Mouse (Mus musculus) heart, embryonic 15.5 days (tissue): Measurements from ENCODE around the gene Rln1. TPM values are rescaled to one million over a fixed set of nuclear protein-coding genes. Genes with fewer than 3 reads are reported as not detected.

Experiments used
- ATAC-seq: fragments of 200-750 bp; cut with Nextera tagmentation; replicated peaks from 2 replicates; pipeline ENCODE4 v1.8.0; 2017; ENCODE audit warnings: low read depth, moderate TSS enrichment; ENCODE audit not compliant: insufficient number of reproducible peaks, insufficient read depth, low FRiP score
- H3K27ac ChIP-seq: fragments of 300-500 bp; sonication (generic); 2 replicates; pipeline ENCODE4 v1.5.1; 2015; ENCODE audit warnings: mild to moderate bottlenecking, inconsistent platforms
- H3K27me3 ChIP-seq: fragments of 300-500 bp; sonication (generic); 2 replicates; pipeline ENCODE4 v1.6.1; 2015; ENCODE audit warnings: inconsistent platforms
- H3K36me3 ChIP-seq: fragments of 300-500 bp; sonication (generic); 2 replicates; pipeline ENCODE4 v1.6.1; 2015; ENCODE audit warnings: mild to moderate bottlenecking, inconsistent platforms
- H3K4me1 ChIP-seq: fragments of 300-500 bp; sonication (generic); replicated peaks from 2 replicates; pipeline ENCODE4 v1.6.1; 2015; ENCODE audit warnings: inconsistent platforms
- H3K4me2 ChIP-seq: fragments of 300-500 bp; sonication (generic); 2 replicates; pipeline ENCODE4 v1.6.1; 2015; ENCODE audit warnings: inconsistent platforms, mild to moderate bottlenecking, moderate library complexity
- H3K4me3 ChIP-seq: fragments of 300-500 bp; sonication (generic); 2 replicates; pipeline ENCODE4 v1.5.1; 2015; ENCODE audit warnings: mild to moderate bottlenecking, inconsistent platforms
- H3K9ac ChIP-seq: fragments of 300-500 bp; sonication (generic); 2 replicates; pipeline ENCODE4 v1.6.1; 2015; ENCODE audit warnings: mild to moderate bottlenecking, inconsistent platforms
- H3K9me3 ChIP-seq: fragments of 300-500 bp; sonication (generic); replicated peaks from 2 replicates; pipeline ENCODE4 v1.6.1; 2016; ENCODE audit warnings: inconsistent platforms
- whole genome bisulfite sequencing: fragments of 180-500 bp; shearing (Covaris S2); methylation state at CpG from one replicate; pipeline ENCODE4 v1.1.7; 2015; ENCODE audit warnings: mixed read lengths; 5-methylcytosine and 5-hydroxymethylcytosine counted together
- polyA plus RNA-seq: library from polyadenylated mRNA; unstranded; fragments of >200 nt; fragmentation: Nextera tagmentation; extraction: Ambion mirVana; gene quantifications from 2 replicates; pipeline ENCODE4 v1.2.1, GENCODE M21; 2015

Gene Rln1
- polyA plus RNA-seq, 1 experiment from 2014 or later, result 0.18 TPM

DNA sequence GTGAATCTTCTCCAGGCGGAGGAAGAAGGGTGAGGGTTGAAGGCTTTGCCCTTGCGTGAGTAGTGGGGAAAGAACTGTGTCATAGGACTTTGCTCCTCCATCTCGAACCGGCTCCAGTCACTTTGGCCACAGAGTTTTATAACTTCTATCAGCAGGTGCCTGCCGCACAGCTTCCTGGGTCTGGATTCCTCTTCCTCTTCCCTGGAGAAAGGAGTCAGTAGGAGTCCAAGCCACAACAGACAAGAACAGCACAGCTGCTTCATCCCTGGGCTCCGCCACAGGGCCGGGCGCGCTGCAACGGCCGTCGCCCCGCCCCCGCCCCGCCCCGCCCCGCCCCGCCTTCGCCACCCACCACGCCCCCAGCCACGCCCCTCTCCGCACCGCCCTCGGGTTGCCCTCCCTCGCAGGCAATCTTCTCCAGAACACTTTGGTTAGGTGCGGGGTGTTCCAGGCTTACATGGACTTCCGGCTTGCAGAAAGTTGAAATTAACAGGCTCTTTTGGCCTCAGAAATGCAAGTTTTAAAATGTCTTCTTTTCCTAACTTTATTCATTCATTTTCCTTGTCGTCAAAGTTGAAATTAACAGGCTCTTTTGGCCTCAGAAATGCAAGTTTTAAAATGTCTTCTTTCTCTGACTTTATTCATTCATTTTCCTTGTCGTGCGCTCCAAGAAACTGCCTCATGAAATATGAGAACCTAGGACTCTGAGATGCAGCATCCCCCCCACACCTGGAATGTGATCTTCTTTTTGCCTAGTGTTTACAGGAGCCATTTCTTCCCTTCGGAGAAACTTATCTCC, 9.2 kb downstream of the Rln1 start, which contains the start of gene Insl6:
TSS of gene Insl6 (minus strand) at position 304 of the 799 bp plus-strand sequence.
- WGBS, result 4% methylated on average over 24 of the region's 31 CpGs
- no peaks in the 10 kb centered on the region for H3K36me3 ChIP-seq
- H3K9ac ChIP-seq, result peak within 1 kb of the TSS; percentile 56
- no peak within 1 kb of the TSS for H3K27ac ChIP-seq
- H3K9me3 ChIP-seq, result no peaks in the 10 kb centered on the region
- H3K4me3 ChIP-seq, result peak within 1 kb of the TSS; percentile 50
- no peaks in the 10 kb centered on the region for H3K27me3 ChIP-seq
- peak within 1 kb of the TSS; percentile 80 for H3K4me2 ChIP-seq
- H3K4me1 ChIP-seq, result 0 out of 2 replicates have a peak, but pooled peaks cover 3% of the 10 kb centered on the region
- ATAC-seq, result peak; percentile 93

DNA sequence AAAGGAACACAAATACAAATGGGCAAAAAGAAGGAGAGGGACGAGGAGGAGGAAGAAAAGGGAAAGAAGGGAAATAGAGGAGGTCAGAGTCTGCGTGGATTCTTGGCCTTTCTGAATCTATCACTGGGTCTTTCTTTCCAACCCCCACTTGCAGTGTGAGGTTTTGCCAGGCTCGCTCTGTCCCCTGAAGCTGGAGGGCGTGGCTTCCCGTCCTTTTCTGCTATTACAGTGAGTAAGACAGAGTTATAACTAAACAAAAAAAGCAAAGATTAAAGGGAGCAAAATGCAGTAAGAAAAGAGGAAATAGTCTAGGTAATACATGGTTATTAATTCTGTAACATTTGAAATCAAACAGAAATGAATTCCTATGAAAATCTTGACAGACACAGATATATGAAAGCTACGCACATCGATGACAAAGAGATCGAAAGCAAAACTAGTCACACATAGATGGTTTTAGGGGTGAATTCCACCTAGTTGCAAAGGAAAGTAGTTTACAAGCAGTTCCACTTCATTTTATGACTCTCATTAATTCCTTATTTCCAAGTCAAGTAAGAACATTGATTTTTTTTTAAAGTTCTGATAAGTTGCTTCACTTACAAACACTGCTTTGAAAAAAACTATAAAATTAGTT, 10.9 kb downstream of the Rln1 start:
- no peak overlapping the region for H3K27ac ChIP-seq
- WGBS, result 68% methylated on average over 8 of the region's 8 CpGs
- no peak for ATAC-seq
- no peak overlapping the region for H3K4me3 ChIP-seq
- H3K36me3 ChIP-seq, result no peaks in the 10 kb centered on the region
- no peak overlapping the region for H3K4me2 ChIP-seq
- H3K9me3 ChIP-seq, result no peaks in the 10 kb centered on the region
- 0 out of 2 replicates have a peak, but pooled peaks cover 3% of the 10 kb centered on the region for H3K4me1 ChIP-seq
- no peaks in the 10 kb centered on the region for H3K27me3 ChIP-seq
- no peak overlapping the region for H3K9ac ChIP-seq

GRCm38 (mm10) chr19:29312661-29313060, 21.8 kb downstream of the Rln1 start:
- H3K4me3 ChIP-seq, result no peak overlapping the region
- H3K9me3 ChIP-seq, result 0 out of 2 replicates have a peak, but pooled peaks cover 3% of the 10 kb centered on the region
- H3K27me3 ChIP-seq, result no peaks in the 10 kb centered on the region
- no peak overlapping the region for H3K9ac ChIP-seq
- no peaks in the 10 kb centered on the region for H3K4me1 ChIP-seq
- H3K27ac ChIP-seq, result no peak overlapping the region
- WGBS, result 69% methylated on average over 7 of the region's 7 CpGs
- no peak for ATAC-seq
- peaks cover 33% of the 10 kb centered on the region for H3K36me3 ChIP-seq
- H3K4me2 ChIP-seq, result no peak overlapping the region

GRCm38 (mm10) chr19:29311791-29312190, 22.7 kb downstream of the Rln1 start:
- Histone ChIP-seq H3K27ac (no peak overlapping the region), H3K27me3 (no peaks in the 10 kb centered on the region), H3K9me3 (0 out of 2 replicates have a peak, but pooled peaks cover 3% of the 10 kb centered on the region), H3K36me3 (peaks cover 33% of the 10 kb centered on the region), H3K4me3 (no peak overlapping the region), H3K4me2 (no peak overlapping the region), H3K9ac (no peak overlapping the region), H3K4me1 (no peaks in the 10 kb centered on the region)
- WGBS, result 87% methylated on average over 8 of the region's 8 CpGs
- ATAC-seq, result no peak

DNA sequence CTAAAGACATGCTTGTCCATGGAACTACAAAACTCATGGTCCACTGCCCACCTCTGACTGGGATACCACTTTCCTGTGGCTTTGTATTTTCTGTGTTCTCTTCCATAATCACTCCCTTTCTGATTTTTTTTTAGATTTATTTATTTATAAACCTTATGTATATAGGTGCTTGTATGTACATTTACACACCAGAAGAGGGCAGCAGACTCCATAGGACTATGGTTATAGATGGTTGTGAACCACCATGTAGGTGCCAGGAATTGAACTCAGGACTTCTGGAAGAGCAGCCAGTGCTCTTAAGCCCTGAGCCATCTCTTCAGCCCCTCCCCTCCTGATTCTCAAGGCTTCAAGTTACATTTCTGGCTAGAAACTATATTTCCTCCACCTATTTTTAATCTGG, 25.6 kb downstream of the Rln1 start:
- Histone ChIP-seq H3K4me2 (no peak overlapping the region), H3K9me3 (no peaks in the 10 kb centered on the region), H3K27ac (no peak overlapping the region), H3K9ac (no peak overlapping the region), H3K4me3 (no peak overlapping the region), H3K4me1 (no peaks in the 10 kb centered on the region), H3K27me3 (no peaks in the 10 kb centered on the region), H3K36me3 (peaks cover 24% of the 10 kb centered on the region)
- ATAC-seq, result no peak

- Histone ChIP-seq H3K4me1 (no peaks in the 10 kb centered on the region), H3K27me3 (no peaks in the 10 kb centered on the region), H3K9me3 (no peaks in the 10 kb centered on the region), H3K36me3 (peaks cover 14% of the 10 kb centered on the region), H3K4me3 (no peak overlapping the region), H3K27ac (no peak overlapping the region), H3K9ac (no peak overlapping the region), H3K4me2 (no peak overlapping the region)
- 85% methylated on average over 2 of the region's 2 CpGs for WGBS
- ATAC-seq, result no peak
These were observed 32.4 kb downstream of the Rln1 start for GRCm38 (mm10) chr19:29302119-29302518.

DNA sequence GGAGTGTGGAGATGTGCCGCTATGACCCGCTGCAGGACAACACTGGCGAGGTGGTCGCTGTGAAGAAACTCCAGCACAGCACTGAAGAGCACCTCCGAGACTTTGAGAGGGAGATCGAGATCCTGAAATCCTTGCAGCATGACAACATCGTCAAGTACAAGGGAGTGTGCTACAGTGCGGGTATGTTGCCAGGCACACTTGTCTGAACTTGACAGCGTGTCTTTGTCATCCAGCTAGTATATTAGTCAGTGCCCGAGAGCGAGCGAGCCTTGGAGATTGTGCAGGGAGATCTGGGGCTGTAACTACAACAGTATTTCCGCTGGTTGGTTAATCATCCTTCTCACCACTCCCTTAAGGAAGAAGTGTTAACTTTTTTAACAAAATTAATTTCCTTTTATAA, 33.6 kb downstream of the Rln1 start:
- no peak overlapping the region for H3K9ac ChIP-seq
- H3K4me3 ChIP-seq, result no peak overlapping the region
- H3K36me3 ChIP-seq, result peaks cover 25% of the 10 kb centered on the region
- ATAC-seq, result no peak
- no peak overlapping the region for H3K4me2 ChIP-seq
- no peaks in the 10 kb centered on the region for H3K27me3 ChIP-seq
- 87% methylated on average over 13 of the region's 13 CpGs for WGBS
- no peaks in the 10 kb centered on the region for H3K4me1 ChIP-seq
- H3K27ac ChIP-seq, result no peak overlapping the region
- no peaks in the 10 kb centered on the region for H3K9me3 ChIP-seq

- H3K4me2 ChIP-seq, result no peak overlapping the region
- H3K36me3 ChIP-seq, result peaks cover 24% of the 10 kb centered on the region
- no peak for ATAC-seq
- no peaks in the 10 kb centered on the region for H3K9me3 ChIP-seq
- H3K27ac ChIP-seq, result no peak overlapping the region
- H3K4me3 ChIP-seq, result no peak overlapping the region
- H3K9ac ChIP-seq, result no peak overlapping the region
- no peaks in the 10 kb centered on the region for H3K27me3 ChIP-seq
- peaks cover 4% of the 10 kb centered on the region; the same call in 1 of the 2 replicates for H3K4me1 ChIP-seq
- 96% methylated on average over 1 of the region's 1 CpGs for WGBS
These were observed 37.1 kb downstream of the Rln1 start for GRCm38 (mm10) chr19:29297366-29297765.

DNA sequence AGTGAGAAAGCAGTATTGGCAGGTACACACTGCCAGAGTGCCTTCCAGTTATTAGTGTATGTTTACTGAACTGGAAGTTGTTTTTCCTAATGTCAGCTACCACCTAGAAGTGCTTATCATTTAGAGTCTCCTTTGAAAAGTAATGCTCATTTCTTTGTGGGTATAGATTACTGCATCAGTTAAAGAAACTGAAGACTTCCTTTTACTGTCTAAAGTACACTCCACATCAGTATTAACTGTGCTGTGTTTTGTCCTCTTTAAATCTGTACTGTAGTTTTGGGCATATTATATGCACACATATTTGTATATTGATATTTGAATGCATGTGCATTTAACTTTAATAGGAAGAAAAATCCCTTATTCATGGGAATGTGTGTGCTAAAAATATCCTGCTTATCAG, 38.3 kb downstream of the Rln1 start:
- Histone ChIP-seq H3K4me3 (no peak overlapping the region), H3K4me1 (peaks cover 6% of the 10 kb centered on the region; the same call in 1 of the 2 replicates), H3K9me3 (no peaks in the 10 kb centered on the region), H3K27me3 (no peaks in the 10 kb centered on the region), H3K9ac (no peak overlapping the region), H3K36me3 (peaks cover 24% of the 10 kb centered on the region; the same call in 1 of the 2 replicates), H3K4me2 (no peak overlapping the region), H3K27ac (no peak overlapping the region)
- ATAC-seq, result no peak

GRCm38 (mm10) chr19:29294756-29295155, 39.7 kb downstream of the Rln1 start:
- H3K4me3 ChIP-seq, result no peak overlapping the region
- 57% methylated on average over 2 of the region's 2 CpGs for WGBS
- no peak overlapping the region for H3K4me2 ChIP-seq
- ATAC-seq, result no peak
- peaks cover 6% of the 10 kb centered on the region; the same call in 1 of the 2 replicates for H3K4me1 ChIP-seq
- no peaks in the 10 kb centered on the region for H3K27me3 ChIP-seq
- H3K36me3 ChIP-seq, result peaks cover 28% of the 10 kb centered on the region; the same call in 1 of the 2 replicates
- no peaks in the 10 kb centered on the region for H3K9me3 ChIP-seq
- H3K9ac ChIP-seq, result no peak overlapping the region
- H3K27ac ChIP-seq, result no peak overlapping the region

- ATAC-seq, result no peak
- WGBS, result 38% methylated on average over 4 of the region's 4 CpGs
These were observed 41.9 kb downstream of the Rln1 start for GRCm38 (mm10) chr19:29292546-29292945.

More at GRCm38 (mm10) chr19:29292546-29292945, 41.9 kb downstream of the Rln1 start:
- Histone ChIP-seq H3K9ac (no peak overlapping the region), H3K4me2 (no peak overlapping the region), H3K36me3 (peaks cover 33% of the 10 kb centered on the region), H3K9me3 (no peaks in the 10 kb centered on the region), H3K27me3 (no peaks in the 10 kb centered on the region), H3K27ac (no peak overlapping the region), H3K4me1 (peaks cover 6% of the 10 kb centered on the region; the same call in 1 of the 2 replicates), H3K4me3 (no peak overlapping the region)
